Mouse (Mus musculus) heart, postnatal 0 days (tissue): ENCODE measurements around the gene Pik3ap1.

Source experiments
- CTCF ChIP-seq: IDR thresholded peaks from 2 replicates; pipeline ENCODE4 v1.5.1; 2016; ENCODE audit warnings: antibody characterized with exemption, control low read depth, low read depth
- EP300 ChIP-seq: IDR thresholded peaks from 2 replicates; pipeline ENCODE4 v1.6.1; 2016; ENCODE audit warnings: antibody characterized with exemption, low read depth

DNA sequence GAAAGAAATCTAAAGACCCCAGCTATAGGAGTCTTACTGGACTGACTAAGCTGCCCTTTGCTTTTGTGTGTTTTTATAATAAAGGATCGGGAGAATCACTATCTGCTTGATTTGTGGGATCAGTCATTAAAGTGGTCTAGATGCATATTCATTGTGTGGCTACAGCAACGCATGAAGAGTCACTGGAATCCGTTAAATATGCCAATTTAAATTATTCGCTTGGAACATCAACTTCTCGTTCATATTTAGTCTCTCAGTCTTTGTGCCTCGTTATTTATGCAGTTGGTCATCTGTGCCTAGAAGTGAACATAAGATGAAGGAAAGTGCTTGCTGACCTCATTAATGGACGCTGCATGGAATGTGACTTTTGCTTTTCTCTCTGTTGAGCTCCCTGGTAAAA lies 114.0 kb downstream of the Pik3ap1 start:
- TF ChIP-seq CTCF (no peak), EP300 (no peak)
